Mouse (Mus musculus): ENCODE data around the gene Mtmr4. TPM values are rescaled to one million over a fixed set of nuclear protein-coding genes. Genes with fewer than 3 reads are reported as not detected.
A peak's percentile ranks its signal among the peaks of the same experiment; 100 is the strongest.

Mtmr4 gene
- polyA plus RNA-seq, 1 experiment from 2014 or later, result 19.3 TPM

- WGBS (ENCODE audit: insufficient replicate concordance), result 85% methylated on average over 10 of the region's 10 CpGs
- H3K27me3 ChIP-seq (replicated peaks), result no peaks in the 10 kb centered on the region
- H3K4me2 ChIP-seq, result no peak overlapping the region
- peaks cover 91% of the 10 kb centered on the region for H3K36me3 ChIP-seq
- H3K4me3 ChIP-seq, result no peak overlapping the region
- H3K9me3 ChIP-seq (replicated peaks), result no peaks in the 10 kb centered on the region
- H3K4me1 ChIP-seq, result peaks cover 17% of the 10 kb centered on the region
- no peak for ATAC-seq
- H3K9ac ChIP-seq, result no peak overlapping the region
- H3K27ac ChIP-seq, result no peak overlapping the region
Measured at GRCm38 (mm10) chr11:87600322-87600853, 8.4 kb downstream of the Mtmr4 start.

GRCm38 (mm10) chr11:87602234-87602633, 10.3 kb downstream of the Mtmr4 start:
- ATAC-seq, result no peak
- Histone ChIP-seq H3K9me3 (replicated peaks) (no peaks in the 10 kb centered on the region), H3K9ac (no peak overlapping the region), H3K27ac (no peak overlapping the region), H3K36me3 (peaks cover 100% of the 10 kb centered on the region), H3K27me3 (replicated peaks) (no peaks in the 10 kb centered on the region), H3K4me3 (no peak overlapping the region), H3K4me2 (no peak overlapping the region), H3K4me1 (no peaks in the 10 kb centered on the region)
- 90% methylated on average over 9 of the region's 9 CpGs for WGBS (ENCODE audit: insufficient replicate concordance)

- WGBS (ENCODE audit: insufficient replicate concordance), result 87% methylated on average over 2 of the region's 2 CpGs
- no peak for ATAC-seq
- H3K4me3 ChIP-seq, result no peak overlapping the region
- H3K36me3 ChIP-seq, result peaks cover 99% of the 10 kb centered on the region
- no peak overlapping the region for H3K27ac ChIP-seq
- no peak overlapping the region for H3K9ac ChIP-seq
- H3K4me1 ChIP-seq, result no peaks in the 10 kb centered on the region
- no peak overlapping the region for H3K4me2 ChIP-seq
- H3K27me3 ChIP-seq (replicated peaks), result no peaks in the 10 kb centered on the region
- H3K9me3 ChIP-seq (replicated peaks), result no peaks in the 10 kb centered on the region
Measured at GRCm38 (mm10) chr11:87603571-87603970, 11.6 kb downstream of the Mtmr4 start.

GRCm38 (mm10) chr11:87609264-87609663, 17.3 kb downstream of the Mtmr4 start:
- Histone ChIP-seq H3K4me1 (no peaks in the 10 kb centered on the region), H3K4me3 (no peak overlapping the region), H3K9ac (no peak overlapping the region), H3K9me3 (replicated peaks) (no peaks in the 10 kb centered on the region), H3K27me3 (replicated peaks) (no peaks in the 10 kb centered on the region), H3K27ac (no peak overlapping the region), H3K4me2 (no peak overlapping the region), H3K36me3 (peaks cover 97% of the 10 kb centered on the region)
- no peak for ATAC-seq
- WGBS (ENCODE audit: insufficient replicate concordance), result 80% methylated on average over 7 of the region's 7 CpGs

- no peak for ATAC-seq
- Histone ChIP-seq H3K9ac (no peak overlapping the region), H3K4me3 (no peak overlapping the region), H3K27me3 (replicated peaks) (no peaks in the 10 kb centered on the region), H3K4me1 (no peaks in the 10 kb centered on the region), H3K36me3 (peaks cover 97% of the 10 kb centered on the region), H3K27ac (no peak overlapping the region), H3K9me3 (replicated peaks) (no peaks in the 10 kb centered on the region), H3K4me2 (no peak overlapping the region)
- WGBS (ENCODE audit: insufficient replicate concordance), result 86% methylated on average over 9 of the region's 9 CpGs
Measured at GRCm38 (mm10) chr11:87611547-87611946, 19.6 kb downstream of the Mtmr4 start.

GRCm38 (mm10) chr11:87613972-87614371, 22.0 kb downstream of the Mtmr4 start:
- peaks cover 15% of the 10 kb centered on the region for H3K4me1 ChIP-seq
- no peak overlapping the region for H3K27ac ChIP-seq
- no peaks in the 10 kb centered on the region for H3K27me3 ChIP-seq (replicated peaks)
- ATAC-seq, result no peak
- H3K9me3 ChIP-seq (replicated peaks), result peaks cover 4% of the 10 kb centered on the region; the same call in 1 of the 2 replicates
- H3K4me2 ChIP-seq, result no peak overlapping the region
- H3K36me3 ChIP-seq, result peaks cover 95% of the 10 kb centered on the region
- WGBS (ENCODE audit: insufficient replicate concordance), result 82% methylated on average over 7 of the region's 7 CpGs
- H3K9ac ChIP-seq, result no peak overlapping the region
- H3K4me3 ChIP-seq, result no peak overlapping the region

- Histone ChIP-seq H3K4me1 (peaks cover 27% of the 10 kb centered on the region), H3K9me3 (replicated peaks) (peaks cover 4% of the 10 kb centered on the region; the same call in 1 of the 2 replicates), H3K36me3 (peaks cover 82% of the 10 kb centered on the region), H3K4me3 (no peak overlapping the region), H3K27ac (no peak overlapping the region), H3K4me2 (no peak overlapping the region), H3K9ac (no peak overlapping the region), H3K27me3 (replicated peaks) (no peaks in the 10 kb centered on the region)
- no peak for ATAC-seq
- 88% methylated on average over 5 of the region's 5 CpGs for WGBS (ENCODE audit: insufficient replicate concordance)
Measured at GRCm38 (mm10) chr11:87615551-87615950, 23.6 kb downstream of the Mtmr4 start.

GRCm38 (mm10) chr11:87615952-87616351, 24.0 kb downstream of the Mtmr4 start:
- Histone ChIP-seq H3K27me3 (replicated peaks) (no peaks in the 10 kb centered on the region), H3K9ac (no peak overlapping the region), H3K4me2 (no peak overlapping the region), H3K9me3 (replicated peaks) (peaks cover 4% of the 10 kb centered on the region; the same call in 1 of the 2 replicates), H3K36me3 (peaks cover 78% of the 10 kb centered on the region), H3K27ac (no peak overlapping the region), H3K4me3 (no peak overlapping the region), H3K4me1 (peaks cover 31% of the 10 kb centered on the region)
- WGBS (ENCODE audit: insufficient replicate concordance), result 85% methylated on average over 2 of the region's 2 CpGs
- ATAC-seq, result no peak

- H3K36me3 ChIP-seq, result peaks cover 69% of the 10 kb centered on the region
- WGBS (ENCODE audit: insufficient replicate concordance), result 88% methylated on average over 58 of the region's 69 CpGs
- H3K4me3 ChIP-seq, result no peak within 1 kb of the TSS
- H3K9me3 ChIP-seq (replicated peaks), result peaks cover 4% of the 10 kb centered on the region; the same call in 1 of the 2 replicates
- no peak within 1 kb of the TSS for H3K4me2 ChIP-seq
- H3K27ac ChIP-seq, result peak within 1 kb of the TSS; percentile 60; the same call in 1 of the 2 replicates
- H3K9ac ChIP-seq, result no peak within 1 kb of the TSS
- H3K4me1 ChIP-seq, result peaks cover 32% of the 10 kb centered on the region
- no peaks in the 10 kb centered on the region for H3K27me3 ChIP-seq (replicated peaks)
- ATAC-seq, result no peak
Measured at GRCm38 (mm10) chr11:87616790-87617474, 25.0 kb downstream of the Mtmr4 start, which contains the start of gene Hsf5. Gene Hsf5 (plus strand): TSS chr11:87617164.

GRCm38 (mm10) chr11:87617606-87618005, 25.6 kb downstream of the Mtmr4 start:
- Histone ChIP-seq H3K9me3 (replicated peaks) (peaks cover 4% of the 10 kb centered on the region; the same call in 1 of the 2 replicates), H3K4me2 (no peak overlapping the region), H3K4me1 (peaks cover 32% of the 10 kb centered on the region), H3K9ac (no peak overlapping the region), H3K4me3 (no peak overlapping the region), H3K27me3 (replicated peaks) (no peaks in the 10 kb centered on the region), H3K36me3 (peaks cover 65% of the 10 kb centered on the region), H3K27ac (0 out of 2 replicates have a peak overlapping the region, but pooled peaks have one; percentile 60)
- WGBS (ENCODE audit: insufficient replicate concordance), result 94% methylated on average over 32 of the region's 32 CpGs
- no peak for ATAC-seq

- ATAC-seq, result no peak
Measured at GRCm38 (mm10) chr11:87623160-87623559, 31.2 kb downstream of the Mtmr4 start.

GRCm38 (mm10) chr11:87629859-87630258, 37.9 kb downstream of the Mtmr4 start:
- H3K27me3 ChIP-seq (replicated peaks), result no peaks in the 10 kb centered on the region
- no peak overlapping the region for H3K9ac ChIP-seq
- 19% methylated on average over 10 of the region's 10 CpGs for WGBS (ENCODE audit: insufficient replicate concordance)
- H3K4me3 ChIP-seq, result no peak overlapping the region
- H3K27ac ChIP-seq, result no peak overlapping the region
- no peaks in the 10 kb centered on the region for H3K9me3 ChIP-seq (replicated peaks)
- peaks cover 3% of the 10 kb centered on the region; the same call in 1 of the 2 replicates for H3K4me1 ChIP-seq
- H3K36me3 ChIP-seq, result peaks cover 12% of the 10 kb centered on the region
- ATAC-seq, result no peak
- H3K4me2 ChIP-seq, result 0 out of 2 replicates have a peak overlapping the region, but pooled peaks have one; percentile 17

More at GRCm38 (mm10) chr11:87623160-87623559, 31.2 kb downstream of the Mtmr4 start:
- Histone ChIP-seq H3K9me3 (replicated peaks) (no peaks in the 10 kb centered on the region), H3K9ac (no peak overlapping the region), H3K27ac (no peak overlapping the region), H3K4me3 (no peak overlapping the region), H3K4me2 (no peak overlapping the region), H3K27me3 (replicated peaks) (no peaks in the 10 kb centered on the region), H3K36me3 (peaks cover 38% of the 10 kb centered on the region), H3K4me1 (peaks cover 25% of the 10 kb centered on the region)
- WGBS (ENCODE audit: insufficient replicate concordance), result 81% methylated on average over 4 of the region's 4 CpGs
